Mouse (Mus musculus) heart, embryonic 10.5 days (tissue): ENCODE measurements around the gene Vmn2r19. TPM values are rescaled to one million over a fixed set of nuclear protein-coding genes. Genes with fewer than 3 reads are reported as not detected.
"Not testable (repeated sequence)": the region's sequence is repeated elsewhere in the genome, so short reads cannot be mapped to it uniquely, and the experiment has no call there.

Source experiments
- DNase-seq: peaks from one replicate; pipeline ENCODE4 v3.0.0-alpha.2; 2017; ENCODE audit warnings: low spot score
- H3K27ac ChIP-seq: fragments of 300-500 bp; sonication (generic); 2 replicates; pipeline ENCODE4 v1.5.1; 2016; ENCODE audit warnings: mild to moderate bottlenecking
- H3K27me3 ChIP-seq: fragments of 300-500 bp; sonication (generic); 2 replicates; pipeline ENCODE4 v1.6.1; 2016; ENCODE audit warnings: mild to moderate bottlenecking; ENCODE audit not compliant: poor library complexity, insufficient read depth, severe bottlenecking
- H3K36me3 ChIP-seq: fragments of 300-500 bp; sonication (generic); 2 replicates; pipeline ENCODE4 v1.6.1; 2016; ENCODE audit warnings: mild to moderate bottlenecking, moderate library complexity
- H3K4me1 ChIP-seq: fragments of 300-500 bp; sonication (generic); 2 replicates; pipeline ENCODE4 v1.6.1; 2016; ENCODE audit warnings: mild to moderate bottlenecking
- H3K4me3 ChIP-seq: fragments of 300-500 bp; sonication (generic); 2 replicates; pipeline ENCODE4 v1.5.1; 2016; ENCODE audit warnings: mild to moderate bottlenecking, moderate library complexity
- H3K9me3 ChIP-seq: fragments of 300-500 bp; sonication (generic); 2 replicates; pipeline ENCODE4 v1.6.1; 2016; ENCODE audit warnings: mild to moderate bottlenecking, moderate library complexity
- WGBS: fragments of 180-500 bp; shearing (Covaris S2); methylation state at CpG from one replicate; pipeline ENCODE4 v1.1.7; 2016; 5-methylcytosine and 5-hydroxymethylcytosine counted together
- polyA plus RNA-seq: library from polyadenylated mRNA; unstranded; fragments of >200 nt; fragmentation: Nextera tagmentation; extraction: Ambion mirVana; gene quantifications from 2 replicates; pipeline ENCODE4 v1.2.1, GENCODE M21; 2016

Vmn2r19 gene
- polyA plus RNA-seq, 1 experiment from 2014 or later, result not detected

- not testable (repeated sequence) for H3K27me3 ChIP-seq, H3K9me3 ChIP-seq, H3K36me3 ChIP-seq, DNase-seq, H3K4me3 ChIP-seq, H3K4me1 ChIP-seq, H3K27ac ChIP-seq
- 83% methylated on average over 11 of the region's 11 CpGs for WGBS
Observed at GRCm38 (mm10) chr6:123293509-123293908, 14.6 kb upstream of the Vmn2r19 start.

GRCm38 (mm10) chr6:123296687-123297086, 11.4 kb upstream of the Vmn2r19 start:
- no peaks in the 10 kb centered on the region for H3K27me3 ChIP-seq
- no peaks in the 10 kb centered on the region for H3K4me1 ChIP-seq
- no peaks in the 10 kb centered on the region for H3K9me3 ChIP-seq
- H3K36me3 ChIP-seq, result no peaks in the 10 kb centered on the region
- H3K27ac ChIP-seq, result no peak overlapping the region
- DNase-seq, result no peak
- 64% methylated on average over 1 of the region's 1 CpGs for WGBS
- H3K4me3 ChIP-seq, result no peak overlapping the region

- not testable (repeated sequence) for H3K27ac ChIP-seq, H3K4me3 ChIP-seq, H3K36me3 ChIP-seq, H3K4me1 ChIP-seq, H3K9me3 ChIP-seq, DNase-seq, H3K27me3 ChIP-seq
- WGBS, result 58% methylated on average over 7 of the region's 7 CpGs
Observed at GRCm38 (mm10) chr6:123306315-123306714, 1.8 kb upstream of the Vmn2r19 start.

GRCm38 (mm10) chr6:123332503-123332902, 24.4 kb downstream of the Vmn2r19 start:
- Histone ChIP-seq H3K27me3 (no peaks in the 10 kb centered on the region), H3K9me3 (no peaks in the 10 kb centered on the region), H3K36me3 (no peaks in the 10 kb centered on the region), H3K27ac (no peak overlapping the region), H3K4me1 (no peaks in the 10 kb centered on the region), H3K4me3 (no peak overlapping the region)
- WGBS, result 57% methylated on average over 2 of the region's 2 CpGs
- DNase-seq, result no peak

DNA sequence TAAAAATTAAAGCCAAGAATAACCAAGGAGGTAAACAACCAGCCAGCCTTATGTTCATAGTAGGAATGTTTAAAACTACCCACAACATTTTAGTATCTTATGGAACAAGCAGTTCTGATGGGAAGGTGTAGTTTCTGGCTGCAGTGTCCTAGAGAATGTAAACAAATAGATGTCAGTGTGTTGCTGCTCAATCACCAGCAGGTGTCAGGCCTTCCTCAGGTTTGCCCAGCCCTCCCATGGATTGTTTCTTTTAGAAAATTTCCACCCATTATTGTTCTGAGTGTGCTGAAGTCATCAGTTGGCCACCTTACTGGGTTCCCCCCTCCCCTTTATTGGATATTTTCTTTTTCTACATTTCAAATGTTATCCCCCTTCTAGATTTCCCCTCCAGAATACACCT, 32.0 kb downstream of the Vmn2r19 start:
- DNase-seq, result no peak
- Histone ChIP-seq H3K4me1 (no peaks in the 10 kb centered on the region), H3K36me3 (no peaks in the 10 kb centered on the region), H3K9me3 (no peaks in the 10 kb centered on the region), H3K27ac (no peak overlapping the region), H3K27me3 (no peaks in the 10 kb centered on the region), H3K4me3 (no peak overlapping the region)

- no peaks in the 10 kb centered on the region for H3K4me1 ChIP-seq
- no peak for DNase-seq
- no peak overlapping the region for H3K27ac ChIP-seq
- H3K27me3 ChIP-seq, result no peaks in the 10 kb centered on the region
- H3K36me3 ChIP-seq, result no peaks in the 10 kb centered on the region
- no peak overlapping the region for H3K4me3 ChIP-seq
- H3K9me3 ChIP-seq, result no peaks in the 10 kb centered on the region
- WGBS, result 90% methylated on average over 1 of the region's 1 CpGs
Observed at GRCm38 (mm10) chr6:123346141-123346540, 38.0 kb downstream of the Vmn2r19 start.

Other genes starting within 250 kb of the Vmn2r19 start
- not detected in 2 replicates for gene Clec4a2, start 201.9 kb upstream of the Vmn2r19 start, polyA plus RNA-seq
- gene Clec4b2, start 135.4 kb upstream of the Vmn2r19 start, polyA plus RNA-seq, result not detected in 2 replicates
- gene Clec4n, start 78.5 kb upstream of the Vmn2r19 start, polyA plus RNA-seq, result 0.24 TPM in 1 of 2 replicates, not detected in the other
- gene Clec4d, start 46.2 kb upstream of the Vmn2r19 start, polyA plus RNA-seq, result not detected in 2 replicates
- gene Clec4e, start 18.5 kb upstream of the Vmn2r19 start, polyA plus RNA-seq, result 0.36 TPM in 1 of 2 replicates, not detected in the other
- not detected in 2 replicates for gene Vmn2r20, start 109.8 kb downstream of the Vmn2r19 start, polyA plus RNA-seq
- gene Vmn2r21, start 225.1 kb downstream of the Vmn2r19 start, polyA plus RNA-seq, result not detected in 2 replicates